Mouse (Mus musculus) G1E-ER4 (cell line): ENCODE measurements around the gene Foxn4. TPM values are rescaled to one million over a fixed set of nuclear protein-coding genes. Genes with fewer than 3 reads are reported as not detected.

Experiments
- GATA1 ChIP-seq: IDR thresholded peaks from one replicate; pipeline ENCODE4 v1.8.0; 2012; ENCODE audit warnings: low read length, inconsistent platforms
- polyA plus RNA-seq: library from polyadenylated mRNA; stranded (reverse); fragments of >175 nt; gene quantifications from 2 replicates; pipeline ENCODE4 v1.2.3, GENCODE M21; 2012

Gene Foxn4
- polyA plus RNA-seq, 1 experiment = not detected

GRCm38 (mm10) chr5:114286872-114287571 is 13.4 kb upstream of the Foxn4 start:
- no peak for TF ChIP-seq GATA1

GRCm38 (mm10) chr5:114286102-114286501 is 12.5 kb upstream of the Foxn4 start:
- TF ChIP-seq GATA1 = no peak

- TF ChIP-seq GATA1 = no peak
Observed at GRCm38 (mm10) chr5:114285398-114285700, 11.7 kb upstream of the Foxn4 start.

- no peak for TF ChIP-seq GATA1
Observed at GRCm38 (mm10) chr5:114284604-114285397, 11.2 kb upstream of the Foxn4 start.

- TF ChIP-seq GATA1 = no peak
Observed at GRCm38 (mm10) chr5:114282346-114282745, 8.7 kb upstream of the Foxn4 start.

GRCm38 (mm10) chr5:114279382-114280143 is 6.0 kb upstream of the Foxn4 start:
- TF ChIP-seq GATA1 = no peak

GRCm38 (mm10) chr5:114275991-114276390 is 2.4 kb upstream of the Foxn4 start:
- TF ChIP-seq GATA1 = no peak

GRCm38 (mm10) chr5:114275339-114275738 is 1.7 kb upstream of the Foxn4 start:
- TF ChIP-seq GATA1 = no peak

- TF ChIP-seq GATA1 = no peak
Observed at GRCm38 (mm10) chr5:114269984-114270383, 3.6 kb downstream of the Foxn4 start.

GRCm38 (mm10) chr5:114269499-114269898 is 4.1 kb downstream of the Foxn4 start:
- TF ChIP-seq GATA1 = no peak

- no peak for TF ChIP-seq GATA1
Observed at GRCm38 (mm10) chr5:114268646-114269045, 5.0 kb downstream of the Foxn4 start.

GRCm38 (mm10) chr5:114264791-114265190 is 8.8 kb downstream of the Foxn4 start:
- TF ChIP-seq GATA1 = no peak

- TF ChIP-seq GATA1 = no peak
Observed at GRCm38 (mm10) chr5:114264030-114264459, 9.6 kb downstream of the Foxn4 start.

- no peak for TF ChIP-seq GATA1
Observed at GRCm38 (mm10) chr5:114261494-114261893, 12.1 kb downstream of the Foxn4 start.

- no peak for TF ChIP-seq GATA1
Observed at GRCm38 (mm10) chr5:114259495-114259894, 14.1 kb downstream of the Foxn4 start.

GRCm38 (mm10) chr5:114248174-114248589 is 25.4 kb downstream of the Foxn4 start:
- no peak for TF ChIP-seq GATA1
